Mouse (Mus musculus): Measurements from ENCODE around the gene Rpf1. TPM values are rescaled to one million over a fixed set of nuclear protein-coding genes. Genes with fewer than 3 reads are reported as not detected.

Gene Rpf1
- total RNA-seq, 2 experiments from 2014 or later = 16.4 to 16.7 TPM

GRCm38 (mm10) chr3:146501601-146502123, 19.6 kb downstream of the Rpf1 start:
- DNase-seq = no peak
- intact Hi-C loops (cut with DNase I) = loop anchor here (2.0 to 5.0 kb wide), 2 partner anchors 19 to 99 kb away; partner anchors contain the start of genes Rpf1 and Ssx2ip

- no peak for DNase-seq
- intact Hi-C loops (cut with DNase I) = loop anchor here (2.0 to 5.0 kb wide), 2 partner anchors 20 to 99 kb away; partner anchors contain the start of genes Rpf1 and Ssx2ip
Measured at GRCm38 (mm10) chr3:146500810-146501201, 20.4 kb downstream of the Rpf1 start.

GRCm38 (mm10) chr3:146500003-146500809, 21.0 kb downstream of the Rpf1 start:
- peak; percentile 79 to 80 for DNase-seq
- intact Hi-C loops (cut with DNase I) = loop anchor here (2.0 to 5.0 kb wide), 2 partner anchors 21 to 98 kb away; partner anchors contain the start of genes Rpf1 and Ssx2ip

- peak; percentile 92 to 93 for DNase-seq
- intact Hi-C loops (cut with DNase I) = loop anchor here (2.0 to 5.0 kb wide), 2 partner anchors 21 to 97 kb away; partner anchors contain the start of genes Rpf1 and Ssx2ip
Measured at GRCm38 (mm10) chr3:146499431-146500002, 21.7 kb downstream of the Rpf1 start, which contains the start of the genes Spata1 and Gng5. Gene Spata1 (minus strand): TSS chr3:146499753. Gene Gng5 (plus strand): TSS chr3:146499807.

- intact Hi-C loops (cut with DNase I) = no loop called here
- no peak for DNase-seq
Measured at GRCm38 (mm10) chr3:146498989-146499388, 22.2 kb downstream of the Rpf1 start.

- intact Hi-C loops (cut with DNase I) = no loop called here
- no peak for DNase-seq
Measured at GRCm38 (mm10) chr3:146494941-146495340, 26.3 kb downstream of the Rpf1 start.

- DNase-seq = no peak
- intact Hi-C loops (cut with DNase I) = no loop called here
Measured at GRCm38 (mm10) chr3:146486464-146486863, 34.8 kb downstream of the Rpf1 start.

- no peak for DNase-seq
- intact Hi-C loops (cut with DNase I) = loop anchor here (2.0 kb wide), 1 partner anchor 137 kb away; no protein-coding TSS in a partner anchor
Measured at GRCm38 (mm10) chr3:146482044-146482443, 39.2 kb downstream of the Rpf1 start.

GRCm38 (mm10) chr3:146474428-146474827, 46.8 kb downstream of the Rpf1 start:
- DNase-seq = no peak
- intact Hi-C loops (cut with DNase I) = no loop called here

GRCm38 (mm10) chr3:146473741-146474140, 47.5 kb downstream of the Rpf1 start:
- intact Hi-C loops (cut with DNase I) = no loop called here
- no peak for DNase-seq

- no peak for DNase-seq
- intact Hi-C loops (cut with DNase I) = no loop called here
Measured at GRCm38 (mm10) chr3:146472657-146473056, 48.6 kb downstream of the Rpf1 start.

GRCm38 (mm10) chr3:146469226-146469625, 52.0 kb downstream of the Rpf1 start:
- intact Hi-C loops (cut with DNase I) = no loop called here
- no peak for DNase-seq

GRCm38 (mm10) chr3:146462939-146463338, 58.3 kb downstream of the Rpf1 start:
- intact Hi-C loops (cut with DNase I) = no loop called here
- no peak for DNase-seq

Other genes with a start within 250 kb of the Rpf1 start
- gene Ssx2ip, start 116.8 kb downstream of the Rpf1 start, total RNA-seq (2021) = 10 to 100 TPM; 11.7 to 15.3 TPM
- 1 to 10 TPM; 6.2 to 6.3 TPM for gene Ctbs, start 71.6 kb downstream of the Rpf1 start, total RNA-seq (2021)
- 1 to 10 TPM; 2.3 to 3.6 TPM for gene Spata1, start 21.7 kb downstream of the Rpf1 start, total RNA-seq (2021)
- 100 to 1,000 TPM; 249 to 286 TPM for gene Gng5, start 21.6 kb downstream of the Rpf1 start, total RNA-seq (2021)
- not detected for gene Uox, start 49.0 kb upstream of the Rpf1 start, total RNA-seq (2021)
- not detected for gene Dnase2b, start 94.2 kb upstream of the Rpf1 start, total RNA-seq (2021)
- gene 4930503B20Rik, start 129.9 kb upstream of the Rpf1 start, total RNA-seq (2021) = not detected
- gene Samd13, start 164.2 kb upstream of the Rpf1 start, total RNA-seq (2021) = 1 to 10 TPM; 1.8 TPM

Measured in heart, postnatal 10 days (tissue).